Mouse (Mus musculus): ENCODE data around the gene Psmb8. TPM values are rescaled to one million over a fixed set of nuclear protein-coding genes. Genes with fewer than 3 reads are reported as not detected.

Gene Psmb8
- 25.2 and 28.6 TPM in 2 replicates for polyA plus RNA-seq (2021; fragmentation: Nextera tagmentation)
- long read RNA-seq, experiment 1, transcript Psmb8-201 (6 exons, 1,628 nt), result major isoform, 19 of 19 reads
- long read RNA-seq, experiment 1, partial matches to known transcripts, result 0 of 19 reads
- long read RNA-seq, experiment 1, other reads (novel, unspliced or antisense), result 0 of 19 reads
- long read RNA-seq, experiment 2, transcript Psmb8-201 (6 exons, 1,628 nt), result major isoform, 8 of 8 reads
- long read RNA-seq, experiment 2, partial matches to known transcripts, result 0 of 8 reads
- long read RNA-seq, experiment 2, other reads (novel, unspliced or antisense), result 0 of 8 reads

DNA sequence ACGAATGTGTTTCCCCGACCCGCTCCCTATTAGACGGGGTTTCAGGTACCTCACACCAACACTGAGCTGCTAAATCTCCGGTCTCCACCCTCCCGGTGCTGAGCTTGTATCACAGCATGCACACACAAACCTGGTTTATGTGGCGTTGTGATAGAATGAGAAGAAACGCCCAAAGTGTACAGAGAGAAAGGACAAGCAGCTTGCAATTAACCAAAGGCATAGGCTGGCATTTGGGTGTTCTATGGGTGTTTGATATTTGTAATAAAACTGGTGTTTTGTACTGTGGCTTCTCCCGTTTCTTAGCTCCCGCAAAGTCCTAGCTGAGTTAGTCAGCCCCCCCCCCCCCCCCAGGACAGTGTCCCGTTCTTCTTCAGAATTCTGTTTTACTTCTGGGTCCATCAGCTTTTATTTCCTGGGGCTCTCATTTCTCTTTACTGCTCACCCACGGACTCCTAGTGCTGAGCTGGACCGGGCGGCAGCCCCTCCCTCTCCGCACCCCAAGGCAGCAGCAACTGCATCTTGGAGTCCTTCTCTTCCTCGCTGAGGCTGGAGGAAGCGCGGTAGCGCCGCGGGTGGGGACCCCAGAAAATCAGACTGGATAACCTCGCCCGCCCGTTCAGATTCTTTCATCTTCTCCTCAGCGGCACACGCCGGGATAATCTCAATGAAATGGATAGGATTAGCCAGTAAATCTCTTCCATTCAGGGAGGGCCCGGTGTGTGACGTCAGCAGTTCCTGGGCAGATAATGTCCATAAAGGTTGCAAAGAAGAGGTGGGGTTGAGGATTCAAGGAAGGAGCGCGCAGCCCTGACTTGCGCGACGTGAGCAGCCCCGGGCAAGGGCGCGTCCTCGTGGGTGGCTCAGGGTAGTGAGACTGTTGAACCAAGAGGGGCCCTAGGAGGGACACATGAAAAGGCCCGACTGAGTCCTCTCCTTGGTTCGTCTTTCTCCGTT lies at the start of gene Psmb8:
Psmb8 (plus strand) TSS at position 781 of the 954 bp plus-strand sequence.

DNA sequence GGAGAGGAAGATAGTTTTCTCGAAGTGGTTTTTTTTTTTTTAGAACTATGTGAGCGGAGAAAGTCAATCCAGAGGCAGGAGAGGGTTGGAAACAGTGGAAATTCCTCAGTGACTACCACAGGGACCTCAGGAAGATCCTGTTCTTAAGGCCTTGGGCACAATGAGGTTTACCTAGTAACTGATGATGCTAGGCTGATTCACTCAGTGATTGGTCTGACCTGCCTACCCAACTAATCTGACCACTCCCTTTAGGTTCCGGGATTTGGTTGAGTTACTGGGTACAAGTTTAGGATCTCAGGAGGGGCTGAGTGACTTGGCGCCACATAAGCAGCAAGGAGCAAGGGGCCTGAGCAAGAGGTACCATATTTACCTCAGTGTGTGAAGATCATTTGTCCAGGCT lies 44.6 kb upstream of the Psmb8 start, which contains the start of gene H2-DMb1:
H2-DMb1 (plus strand) TSS at position 150 of the 400 bp plus-strand sequence.

DNA sequence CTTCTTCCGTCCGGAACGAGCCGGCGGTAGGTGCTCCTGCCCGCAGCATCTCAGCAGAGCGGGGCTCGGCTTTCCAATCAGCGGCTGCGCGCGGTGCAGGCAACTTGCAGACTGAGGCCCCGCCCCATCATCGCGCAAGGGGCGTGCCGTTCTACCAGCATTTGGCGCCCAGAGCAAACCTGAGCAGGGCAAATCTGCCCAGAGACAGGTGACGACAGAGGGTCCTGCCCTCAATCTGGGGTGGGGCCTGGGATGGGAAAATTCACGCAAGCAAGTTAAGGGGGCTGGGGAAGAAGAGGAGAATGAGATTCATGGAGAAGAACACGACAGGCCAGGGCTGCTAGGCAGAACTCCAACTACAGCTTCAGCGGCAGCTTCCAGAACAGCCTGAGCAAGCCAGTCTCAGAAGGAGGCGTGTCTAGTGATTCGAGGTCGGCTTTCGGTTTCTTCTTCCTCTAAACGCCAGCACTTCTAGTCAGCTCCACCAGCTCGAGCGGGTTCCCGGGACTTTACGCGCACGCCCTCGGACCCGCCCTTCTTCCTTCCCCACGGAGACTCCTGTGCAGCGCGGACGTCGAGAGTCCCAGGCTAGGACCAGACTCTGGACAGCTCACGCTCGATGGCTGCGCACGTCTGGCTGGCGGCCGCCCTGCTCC lies 10.1 kb upstream of the Psmb8 start, which contains the start of the genes Tap1 and Psmb9:
Tap1 (plus strand) TSS at position 293 of the 656 bp plus-strand sequence.
Psmb9 (minus strand) TSS at position 504 of the 656 bp plus-strand sequence.

DNA sequence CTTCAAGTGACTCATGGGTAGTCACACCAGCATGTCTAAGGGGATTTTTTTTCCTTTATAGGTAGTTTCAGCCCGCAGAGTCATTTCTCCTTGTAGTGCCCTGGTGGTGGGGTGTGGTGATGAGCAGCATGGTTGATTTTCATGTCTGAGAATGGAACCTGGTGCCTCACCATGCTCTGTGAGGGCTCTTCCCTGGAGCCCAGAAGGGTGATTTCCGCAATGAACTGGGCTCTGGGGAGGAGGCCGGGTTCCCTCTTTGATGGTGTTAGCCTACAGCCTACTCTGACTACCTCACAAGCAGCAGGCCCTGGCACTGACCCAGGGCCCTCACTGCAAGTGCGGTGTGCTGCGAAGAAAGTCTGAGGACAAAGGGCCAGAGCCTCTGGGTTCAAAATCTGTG lies 5.9 kb downstream of the Psmb8 start, which contains the start of gene Tap2:
Tap2 (plus strand) TSS at position 84 of the 400 bp plus-strand sequence.

DNA sequence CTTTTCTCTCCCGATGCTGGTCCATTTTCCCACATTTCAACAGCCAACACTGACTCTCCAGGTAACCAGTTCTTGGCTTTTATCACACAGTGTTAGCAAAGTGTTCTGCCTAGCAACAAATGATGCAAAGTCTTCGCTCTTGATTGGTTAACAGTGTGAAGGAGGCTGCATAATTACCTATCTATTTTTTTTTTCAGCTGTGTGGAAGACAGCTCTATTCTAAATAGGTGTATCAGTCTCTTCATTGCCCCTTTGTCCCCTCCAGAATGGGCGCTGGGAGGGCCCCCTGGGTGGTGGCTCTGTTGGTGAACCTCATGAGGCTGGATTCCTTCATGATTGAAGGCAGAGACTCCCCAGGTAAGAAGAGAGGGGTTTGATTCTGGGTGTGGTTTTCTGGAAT lies 41.2 kb downstream of the Psmb8 start, which contains the start of gene H2-Ob:
H2-Ob (plus strand) TSS at position 198 of the 400 bp plus-strand sequence.

Other genes with a start within 250 kb of the Psmb8 start
- gene B3galt4, start 246.2 kb upstream of the Psmb8 start, polyA plus RNA-seq (2021; fragmentation: Nextera tagmentation), result 2.0 and 2.1 TPM in 2 replicates
- 48.0 and 48.1 TPM in 2 replicates for gene Vps52, start 241.9 kb upstream of the Psmb8 start, polyA plus RNA-seq (2021; fragmentation: Nextera tagmentation)
- gene Rps18, start 241.7 kb upstream of the Psmb8 start, polyA plus RNA-seq (2021; fragmentation: Nextera tagmentation), result 812 and 816 TPM in 2 replicates
- gene H2-K1, start 197.4 kb upstream of the Psmb8 start, polyA plus RNA-seq (2021; fragmentation: Nextera tagmentation), result 37.2 and 44.8 TPM in 2 replicates
- 3.7 TPM in 2 replicates for gene Ring1, start 173.0 kb upstream of the Psmb8 start, polyA plus RNA-seq (2021; fragmentation: Nextera tagmentation)
- gene H2-Ke6, start 169.7 kb upstream of the Psmb8 start, polyA plus RNA-seq (2021; fragmentation: Nextera tagmentation), result 42.0 and 44.5 TPM in 2 replicates
- gene Slc39a7, start 166.0 kb upstream of the Psmb8 start, polyA plus RNA-seq (2021; fragmentation: Nextera tagmentation), result 68.1 and 70.9 TPM in 2 replicates
- 10.4 and 11.9 TPM in 2 replicates for gene Rxrb, start 165.9 kb upstream of the Psmb8 start, polyA plus RNA-seq (2021; fragmentation: Nextera tagmentation)
- 0.26 and 0.31 TPM in 2 replicates for gene Col11a2, start 158.3 kb upstream of the Psmb8 start, polyA plus RNA-seq (2021; fragmentation: Nextera tagmentation)
- gene H2-Oa, start 105.4 kb upstream of the Psmb8 start, polyA plus RNA-seq (2021; fragmentation: Nextera tagmentation), result 1.9 TPM in 2 replicates
- gene H2-DMa, start 78.2 kb upstream of the Psmb8 start, polyA plus RNA-seq (2021; fragmentation: Nextera tagmentation), result 41.6 and 44.5 TPM in 2 replicates
- 39.6 and 50.6 TPM in 2 replicates for gene Brd2, start 75.1 kb upstream of the Psmb8 start, polyA plus RNA-seq (2021; fragmentation: Nextera tagmentation)
- 0.23 and 0.52 TPM in 2 replicates for gene H2-DMb2, start 54.4 kb upstream of the Psmb8 start, polyA plus RNA-seq (2021; fragmentation: Nextera tagmentation)
- gene H2-DMb1, start 44.6 kb upstream of the Psmb8 start, polyA plus RNA-seq (2021; fragmentation: Nextera tagmentation), result 4.0 and 6.9 TPM in 2 replicates
- gene Tap1, start 10.2 kb upstream of the Psmb8 start, polyA plus RNA-seq (2021; fragmentation: Nextera tagmentation), result 3.6 and 4.8 TPM in 2 replicates
- gene Psmb9, start 10.0 kb upstream of the Psmb8 start, polyA plus RNA-seq (2021; fragmentation: Nextera tagmentation), result 7.6 and 9.3 TPM in 2 replicates
- 9.9 and 12.6 TPM in 2 replicates for gene Tap2, start 5.8 kb downstream of the Psmb8 start, polyA plus RNA-seq (2021; fragmentation: Nextera tagmentation)
- gene H2-Ob, start 41.2 kb downstream of the Psmb8 start, polyA plus RNA-seq (2021; fragmentation: Nextera tagmentation), result 0.60 and 0.68 TPM in 2 replicates
- 7.6 and 18.3 TPM in 2 replicates for gene H2-Ab1, start 60.0 kb downstream of the Psmb8 start, polyA plus RNA-seq (2021; fragmentation: Nextera tagmentation)
- gene H2-Aa, start 90.1 kb downstream of the Psmb8 start, polyA plus RNA-seq (2021; fragmentation: Nextera tagmentation), result 2.5 and 7.7 TPM in 2 replicates
- 4.2 and 7.9 TPM in 2 replicates for gene H2-Eb1, start 108.1 kb downstream of the Psmb8 start, polyA plus RNA-seq (2021; fragmentation: Nextera tagmentation)
- gene H2-Eb2, start 127.9 kb downstream of the Psmb8 start, polyA plus RNA-seq (2021; fragmentation: Nextera tagmentation), result not detected in 2 replicates
- not detected in 2 replicates for gene Btnl2, start 157.1 kb downstream of the Psmb8 start, polyA plus RNA-seq (2021; fragmentation: Nextera tagmentation)
- not detected in 2 replicates for gene Btnl1, start 179.4 kb downstream of the Psmb8 start, polyA plus RNA-seq (2021; fragmentation: Nextera tagmentation)
- gene BC051142, start 201.1 kb downstream of the Psmb8 start, polyA plus RNA-seq (2021; fragmentation: Nextera tagmentation), result 0.94 and 1.4 TPM in 2 replicates

All from layer of hippocampus, adult 6 months (tissue).